Mouse (Mus musculus) frontal cortex, postnatal 25 days (tissue): ENCODE data around the gene Cbx7.

Source experiments
- DNase-seq, 2 experiments: peaks; one replicate each; pipeline ENCODE4 v3.0.0; 2022; ENCODE audit warnings: low spot score in 2 of 2

Cbx7 gene

GRCm38 (mm10) chr15:79970940-79971339 lies at the start of gene Cbx7:
Gene Cbx7, minus strand, starts transcription at chr15:79971119.
- no peak for DNase-seq

- no peak for DNase-seq
Observed at GRCm38 (mm10) chr15:80020516-80020915, 49.6 kb upstream of the Cbx7 start.

DNA sequence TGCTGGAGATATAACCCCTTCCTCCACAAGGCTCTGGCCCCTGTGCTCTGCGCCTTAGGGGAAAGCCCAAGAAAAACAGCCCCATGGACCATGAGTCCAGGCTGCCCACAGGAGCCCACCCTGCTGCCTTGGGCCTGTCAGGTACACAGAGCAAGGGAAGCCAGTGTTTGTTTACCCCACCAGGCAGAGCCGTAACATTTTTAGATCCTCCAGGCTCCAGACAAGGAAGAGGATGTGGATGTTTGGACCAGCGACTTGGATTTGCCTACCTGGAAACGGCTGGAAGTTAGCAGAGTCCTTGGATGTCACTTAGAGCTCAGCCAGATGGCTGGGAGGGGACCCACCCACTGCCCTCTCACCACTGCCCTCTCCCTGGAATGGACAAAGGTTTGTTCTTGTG lies 48.7 kb upstream of the Cbx7 start:
- DNase-seq = no peak

GRCm38 (mm10) chr15:80019220-80019619 lies 48.3 kb upstream of the Cbx7 start:
- peak in 1 of 2 experiments; percentile 22 for DNase-seq

DNA sequence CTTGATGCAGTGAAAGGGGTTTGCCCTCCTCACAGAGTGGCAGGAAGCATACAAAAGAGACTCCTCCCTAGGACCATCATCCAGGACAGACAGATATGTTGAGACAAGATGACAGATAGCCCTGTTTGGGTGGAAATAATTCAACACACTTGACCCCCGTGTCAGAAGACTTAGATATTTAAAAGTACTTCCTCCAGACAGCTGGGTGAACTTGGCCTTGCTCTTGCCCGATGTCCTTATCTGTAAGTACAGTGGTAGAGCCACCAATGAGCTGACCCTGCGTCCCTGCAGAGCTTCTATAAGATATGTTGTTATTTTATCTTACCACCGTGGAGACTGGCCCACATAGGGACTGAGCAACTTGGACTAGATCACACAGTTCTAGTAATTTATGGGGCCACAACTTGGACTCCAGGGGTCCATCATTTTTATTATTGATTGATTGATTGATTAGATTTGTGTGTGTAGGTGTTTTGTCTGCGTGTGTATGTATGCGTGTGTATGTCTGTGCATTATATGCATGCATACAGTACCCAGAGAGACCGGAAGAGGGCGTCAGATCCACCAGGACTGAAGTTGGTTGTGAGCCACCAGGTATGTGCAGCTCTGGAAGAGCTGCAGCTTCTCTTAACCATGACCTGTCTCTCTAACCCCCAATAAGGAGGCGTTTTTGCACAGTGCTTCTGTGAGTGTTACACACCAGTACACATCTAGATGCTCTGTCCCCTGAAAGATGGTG lies 45.8 kb upstream of the Cbx7 start:
- DNase-seq = no peak

- DNase-seq = peak in 1 of 2 experiments; percentile 63
Observed at GRCm38 (mm10) chr15:80015211-80015952, 44.5 kb upstream of the Cbx7 start.

GRCm38 (mm10) chr15:80014321-80015210 lies 43.6 kb upstream of the Cbx7 start, which contains the start of gene Pdgfb:
Gene Pdgfb, minus strand, starts transcription at chr15:80014977.
- DNase-seq = peak; percentile 46 to 47

DNA sequence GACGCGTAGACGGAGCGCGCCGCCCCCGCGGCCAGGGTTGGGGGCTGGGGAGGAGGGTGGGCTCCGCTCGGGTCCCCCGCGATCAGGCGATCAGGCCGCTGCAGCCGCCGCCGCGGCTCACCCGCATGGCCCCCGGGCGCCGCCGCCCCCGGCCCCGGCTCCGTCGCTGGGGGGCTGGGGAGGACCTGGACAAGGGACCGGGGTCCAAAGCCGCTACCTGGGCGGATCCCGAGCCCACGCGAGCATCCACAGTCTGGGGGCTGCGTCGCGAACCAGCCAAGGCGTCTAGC lies 43.1 kb upstream of the Cbx7 start:
- DNase-seq = no peak

- no peak for DNase-seq
Observed at GRCm38 (mm10) chr15:80013256-80014030, 42.5 kb upstream of the Cbx7 start.

GRCm38 (mm10) chr15:80012527-80013201 lies 41.7 kb upstream of the Cbx7 start:
- peak; percentile 51 to 53 for DNase-seq

- DNase-seq = peak; percentile 68 to 81
Observed at GRCm38 (mm10) chr15:80011778-80012526, 41.0 kb upstream of the Cbx7 start.

- DNase-seq = no peak
Observed at GRCm38 (mm10) chr15:80011194-80011593, 40.3 kb upstream of the Cbx7 start.

GRCm38 (mm10) chr15:80010182-80010558 lies 39.3 kb upstream of the Cbx7 start:
- DNase-seq = peak in 1 of 2 experiments; percentile 47

DNA sequence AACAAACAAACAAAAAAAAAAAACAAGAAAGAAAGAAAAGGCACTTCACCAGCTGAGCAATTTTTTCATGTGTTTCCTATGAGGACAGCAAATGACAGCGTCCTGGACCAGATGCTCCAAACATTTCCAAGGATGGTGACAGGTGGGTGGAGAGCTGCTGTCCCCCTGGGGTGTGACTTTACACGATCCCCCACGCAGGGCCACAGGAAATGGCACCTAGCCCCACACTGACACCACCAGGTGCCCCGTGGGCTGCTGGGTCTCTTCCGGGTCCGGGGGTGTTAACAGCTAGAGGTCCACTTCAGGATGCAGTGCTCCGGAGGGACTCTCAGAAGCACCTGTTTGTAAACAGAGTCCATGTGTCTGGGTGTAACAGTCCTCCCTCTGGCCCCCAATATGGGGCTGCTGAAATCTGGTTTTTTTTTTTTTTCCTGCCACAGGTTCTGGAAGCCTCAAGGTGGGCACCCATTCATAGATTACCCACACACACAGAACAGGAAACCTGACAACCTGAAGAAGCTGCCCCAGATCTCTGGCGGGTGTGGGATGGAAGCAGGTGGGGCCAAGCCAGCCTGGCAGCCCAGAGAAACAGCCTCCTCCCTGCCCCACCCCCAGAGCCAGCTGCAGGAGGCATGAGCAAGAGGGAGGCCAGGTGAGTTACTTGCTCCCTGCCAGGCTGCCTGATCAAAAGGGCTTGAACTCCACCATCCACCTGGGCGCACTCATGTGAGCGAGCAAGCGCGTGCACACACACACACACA lies 38.7 kb upstream of the Cbx7 start:
- DNase-seq = no peak

- DNase-seq = no peak
Observed at GRCm38 (mm10) chr15:80008461-80008860, 37.5 kb upstream of the Cbx7 start.

GRCm38 (mm10) chr15:80006156-80006555 lies 35.2 kb upstream of the Cbx7 start:
- DNase-seq = no peak

DNA sequence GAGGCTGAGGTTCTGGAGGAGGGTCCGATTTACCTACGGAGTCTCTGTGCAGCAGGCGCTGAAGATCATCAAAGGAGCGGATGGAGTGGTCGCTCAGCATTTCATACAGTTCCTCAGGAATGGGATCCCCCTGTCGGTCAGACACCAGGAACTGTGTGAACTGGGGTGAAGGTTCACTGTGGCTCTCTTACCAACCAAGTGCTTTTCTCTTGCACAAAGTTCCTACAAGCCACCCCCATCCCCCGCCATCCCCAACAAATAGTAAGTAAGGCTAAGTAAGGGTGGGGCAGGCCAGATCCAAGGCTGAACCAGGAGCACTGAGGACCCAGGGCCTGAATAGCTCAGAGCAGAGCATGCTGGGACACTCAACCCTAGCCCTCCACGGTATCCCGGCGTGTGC lies 34.5 kb upstream of the Cbx7 start:
- no peak for DNase-seq

DNA sequence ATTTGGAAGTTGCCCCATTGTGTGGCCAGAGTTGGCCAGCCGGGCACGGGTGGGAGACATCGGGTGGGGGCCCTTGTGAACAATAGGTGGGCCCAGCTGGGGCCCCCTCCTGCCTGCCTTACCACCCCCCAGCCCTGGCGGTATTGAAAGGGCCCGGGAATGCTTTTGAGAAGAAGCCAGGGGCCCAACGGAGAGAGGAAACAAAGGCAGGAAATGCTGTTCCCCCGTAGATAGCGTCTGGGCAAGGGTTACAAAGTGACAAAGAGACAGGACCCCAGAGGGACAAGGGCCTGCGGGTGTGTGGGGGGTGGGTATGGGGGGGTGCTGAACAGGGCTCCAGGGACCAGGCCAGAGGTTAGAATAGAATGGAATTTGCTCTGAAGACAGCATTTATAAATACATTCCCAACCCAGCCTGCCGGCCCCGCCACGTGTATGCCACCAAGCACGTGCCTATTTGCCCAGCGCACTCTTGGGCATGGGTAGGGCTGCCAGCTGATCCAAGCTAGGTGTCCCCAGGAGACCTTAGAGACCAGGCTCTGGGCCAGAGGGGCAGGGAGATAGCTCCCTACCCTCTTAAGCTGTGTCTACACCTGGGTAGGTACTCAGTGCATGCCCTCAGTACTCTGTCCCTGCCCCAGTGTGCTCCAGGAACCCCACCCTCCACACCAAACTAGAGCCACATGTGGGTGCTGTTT lies 33.9 kb upstream of the Cbx7 start:
- DNase-seq = no peak

DNA sequence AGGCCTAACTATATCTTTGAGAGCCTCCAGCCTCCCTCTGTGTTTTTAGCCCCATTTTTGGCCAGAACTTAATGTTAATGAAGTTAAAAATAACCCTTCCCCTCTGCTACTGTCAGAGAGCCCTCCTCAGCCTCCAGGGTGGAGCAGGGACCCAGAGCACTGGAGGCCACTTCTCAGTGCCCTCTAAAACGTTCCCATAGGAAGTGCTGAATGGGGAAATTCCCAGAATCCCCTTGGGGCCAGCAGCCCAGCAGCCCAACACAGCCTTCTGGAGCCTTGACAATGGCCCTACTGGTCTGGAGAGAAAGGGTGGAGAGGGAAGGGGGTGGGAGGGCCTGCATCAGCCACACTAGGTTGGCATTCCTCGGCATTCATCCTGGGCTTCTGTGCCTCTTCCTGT lies 32.7 kb upstream of the Cbx7 start:
- DNase-seq = no peak
